21 mouse cellular contexts compared by ENCODE assay signal in genomic region chr7:140765888-140766739, GRCm38 (mm10). TPM values are rescaled to one million over a fixed set of nuclear protein-coding genes. Genes with fewer than 3 reads are reported as not detected.
DNase-seq lines count a peak whose midpoint lies in the region; ATAC-seq and TF ChIP-seq lines count a peak whose summit lies in the region.
"Had no signal": no experiment of that assay in that cellular context is flagged by ENCODE, and none has a peak within 500 bp of the region (broad histone marks: within the 10 kb centered on the region; RNA-seq: fewer than 3 reads in every experiment).

No protein-coding gene starts in this region.

- H3K4me2 ChIP-seq in heart, embryonic 12.5 days, result no peak overlapping the region
- peak overlapping the region; percentile 26; the same call in 1 of the 2 replicates for H3K4me2 ChIP-seq in liver, postnatal 0 days (ENCODE audit: low read depth, low read length)
- no peak overlapping the region for H3K4me2 ChIP-seq in liver, embryonic 12.5 days
- H3K4me2 ChIP-seq: hindbrain, embryonic 12.5 days; lung, embryonic 14.5 days had no signal

- H3K27me3 ChIP-seq in heart, embryonic 12.5 days (replicated peaks), result no peaks in the 10 kb centered on the region
- H3K27me3 ChIP-seq in liver, postnatal 0 days (ENCODE audit: insufficient read depth, low read length), result no peaks in the 10 kb centered on the region
- no peaks in the 10 kb centered on the region for H3K27me3 ChIP-seq in liver, embryonic 12.5 days (replicated peaks)
- H3K27me3 ChIP-seq in midbrain, embryonic 10.5 days (ENCODE audit: low read depth, poor library complexity, severe bottlenecking), result no peaks in the 10 kb centered on the region
- H3K27me3 ChIP-seq: hindbrain, embryonic 12.5 days had no signal

- H3K4me3 ChIP-seq in heart, embryonic 12.5 days, result no peak overlapping the region
- H3K4me3 ChIP-seq in liver, postnatal 0 days (ENCODE audit: low read depth, low read length), result no peak overlapping the region
- H3K4me3 ChIP-seq in liver, embryonic 12.5 days, result no peak overlapping the region
- H3K4me3 ChIP-seq in midbrain, embryonic 10.5 days, result no peak overlapping the region
- H3K4me3 ChIP-seq: hindbrain, embryonic 12.5 days had no signal

- no peaks in the 10 kb centered on the region for H3K9me3 ChIP-seq in heart, embryonic 12.5 days (replicated peaks)
- no peaks in the 10 kb centered on the region for H3K9me3 ChIP-seq in liver, postnatal 0 days (ENCODE audit: low read length)
- H3K9me3 ChIP-seq in liver, embryonic 12.5 days (replicated peaks), result no peaks in the 10 kb centered on the region
- no peaks in the 10 kb centered on the region for H3K9me3 ChIP-seq in midbrain, embryonic 10.5 days (replicated peaks)
- H3K9me3 ChIP-seq: G1E; hindbrain, embryonic 12.5 days had no signal

- no peak for TF ChIP-seq CTCF in liver, postnatal 0 days (IDR thresholded peaks at IDR 0.05; ENCODE audit: low read depth)

- TF ChIP-seq EP300 in liver, postnatal 0 days (IDR thresholded peaks at IDR 0.05; ENCODE audit: low read depth), result no peak

- H3K36me3 ChIP-seq in heart, embryonic 12.5 days, result no peaks in the 10 kb centered on the region
- no peaks in the 10 kb centered on the region for H3K36me3 ChIP-seq in liver, postnatal 0 days (replicated peaks; ENCODE audit: insufficient read depth, low read length)
- no peaks in the 10 kb centered on the region for H3K36me3 ChIP-seq in liver, embryonic 12.5 days
- H3K36me3 ChIP-seq in midbrain, embryonic 10.5 days, result no peaks in the 10 kb centered on the region
- H3K36me3 ChIP-seq: G1E; hindbrain, embryonic 12.5 days had no signal

- no peak overlapping the region for H3K9ac ChIP-seq in heart, embryonic 12.5 days
- H3K9ac ChIP-seq in liver, postnatal 0 days (replicated peaks), result no peak overlapping the region
- H3K9ac ChIP-seq in liver, embryonic 12.5 days, result no peak overlapping the region
- H3K9ac ChIP-seq: hindbrain, embryonic 12.5 days; lung, embryonic 14.5 days had no signal

- no peaks in the 10 kb centered on the region for H3K4me1 ChIP-seq in heart, embryonic 12.5 days (replicated peaks)
- H3K4me1 ChIP-seq in liver, postnatal 0 days (ENCODE audit: insufficient read depth), result no peaks in the 10 kb centered on the region
- H3K4me1 ChIP-seq in liver, embryonic 12.5 days, result no peaks in the 10 kb centered on the region
- H3K4me1 ChIP-seq in midbrain, embryonic 10.5 days, result no peaks in the 10 kb centered on the region
- H3K4me1 ChIP-seq: hindbrain, embryonic 12.5 days had no signal

- 63% methylated on average over 12 of the region's 12 CpGs for WGBS in heart, embryonic 12.5 days
- WGBS in liver, postnatal 0 days (ENCODE audit: insufficient replicate concordance), result 57% methylated on average over 12 of the region's 12 CpGs
- WGBS in liver, embryonic 12.5 days (ENCODE audit: insufficient replicate concordance), result 47% methylated on average over 12 of the region's 12 CpGs
- WGBS in midbrain, embryonic 10.5 days, result 79% methylated on average over 12 of the region's 12 CpGs

- H3K27ac ChIP-seq in heart, embryonic 12.5 days (ENCODE audit: poor library complexity, severe bottlenecking), result no peak overlapping the region
- H3K27ac ChIP-seq in liver, postnatal 0 days (ENCODE audit: low read depth), result no peak overlapping the region
- no peak overlapping the region for H3K27ac ChIP-seq in liver, embryonic 12.5 days
- H3K27ac ChIP-seq in midbrain, embryonic 10.5 days (replicated peaks), result no peak overlapping the region
- H3K27ac ChIP-seq: hindbrain, embryonic 12.5 days had no signal

- no peak for ATAC-seq in heart, embryonic 12.5 days (ENCODE audit: insufficient number of reproducible peaks, low FRiP score)
- ATAC-seq in liver, postnatal 0 days, result no peak
- ATAC-seq in liver, embryonic 12.5 days, result no peak
- ATAC-seq in megakaryocyte progenitor cell, adult 5-6 weeks (replicated peaks; ENCODE audit: poor library complexity), result peak; percentile 83
- ATAC-seq: intestine, embryonic 16.5 days had no signal

- peak; percentile 92 for DNase-seq in heart, adult 11 months
- no peak for DNase-seq in liver, postnatal 0 days
- DNase-seq in MEL-GATA-1-ER (ENCODE audit: extremely low read depth, low read depth), result peak; percentile 6
- DNase-seq in midbrain, embryonic 10.5 days (ENCODE audit: low spot score), result no peak
- no peak for DNase-seq in cerebellum, postnatal 4 days (ENCODE audit: low spot score in 2 of 2)
- DNase-seq: adrenal gland, postnatal 14 days; B cell, adult 2 months; cerebellum, postnatal 25 days; gastrocnemius, postnatal 25 days; lung, embryonic 14.5 days had no signal

RNA-seq across cellular contexts. Expression of gene Cyp2e1, which starts 2.6 kb away (rescaled TPM):
- not detected in 2 replicates for polyA plus RNA-seq in heart, embryonic 12.5 days (2016; fragmentation: Nextera tagmentation; extraction: Ambion mirVana)
- polyA plus RNA-seq in liver, postnatal 0 days (2015; fragmentation: Nextera tagmentation; extraction: Ambion mirVana), result 556 and 629 TPM in 2 replicates
- polyA plus RNA-seq in liver, embryonic 12.5 days (2016; fragmentation: Nextera tagmentation; extraction: Ambion mirVana), result not detected in 2 replicates
- total RNA-seq in megakaryocyte progenitor cell, adult 5-6 weeks (2015), result not detected in 2 replicates
- total RNA-seq in megakaryocyte progenitor cell, adult 5-6 weeks (2017), result not detected in 2 replicates
- polyA plus RNA-seq in midbrain, embryonic 10.5 days (2016; fragmentation: Nextera tagmentation; extraction: Ambion mirVana), result not detected in 2 replicates
- total RNA-seq: monocyte, adult 5-6 weeks had no signal
- polyA plus RNA-seq: embryonic facial prominence, embryonic 11.5 days; G1E; heart, embryonic 14.5 days; hindbrain, embryonic 12.5 days; intestine, embryonic 16.5 days; lung, embryonic 14.5 days; neural tube, embryonic 14.5 days had no signal

RNA-seq across cellular contexts. Expression of gene Syce1, which starts 21.5 kb away (rescaled TPM):
- 0.13 and 0.31 TPM in 2 replicates for polyA plus RNA-seq in heart, embryonic 12.5 days (2016; fragmentation: Nextera tagmentation; extraction: Ambion mirVana)
- polyA plus RNA-seq in liver, postnatal 0 days (2015; fragmentation: Nextera tagmentation; extraction: Ambion mirVana), result not detected in 2 replicates
- polyA plus RNA-seq in liver, embryonic 12.5 days (2016; fragmentation: Nextera tagmentation; extraction: Ambion mirVana), result 0.15 TPM in 1 of 2 replicates, not detected in the other
- total RNA-seq in megakaryocyte progenitor cell, adult 5-6 weeks (2015), result 0.20 and 1.4 TPM in 2 replicates
- 2.7 and 4.4 TPM in 2 replicates for total RNA-seq in megakaryocyte progenitor cell, adult 5-6 weeks (2017)
- polyA plus RNA-seq in midbrain, embryonic 10.5 days (2016; fragmentation: Nextera tagmentation; extraction: Ambion mirVana), result 0.12 TPM in 1 of 2 replicates, not detected in the other
- total RNA-seq: adrenal gland, postnatal 14 days; G1E; gastrocnemius, postnatal 25 days; monocyte, adult 5-6 weeks had no signal
- polyA plus RNA-seq: G1E; heart, embryonic 14.5 days; large intestine, adult 2 months; lung, embryonic 14.5 days; neural tube, embryonic 14.5 days had no signal

RNA-seq across cellular contexts. Expression of gene Zfp941, which starts 55.9 kb away (rescaled TPM):
- polyA plus RNA-seq in heart, embryonic 12.5 days (2016; fragmentation: Nextera tagmentation; extraction: Ambion mirVana), result 0.95 and 0.96 TPM in 2 replicates
- polyA plus RNA-seq in liver, postnatal 0 days (2015; fragmentation: Nextera tagmentation; extraction: Ambion mirVana), result 0.14 and 0.21 TPM in 2 replicates
- polyA plus RNA-seq in liver, embryonic 12.5 days (2016; fragmentation: Nextera tagmentation; extraction: Ambion mirVana), result 0.43 and 0.51 TPM in 2 replicates
- total RNA-seq in megakaryocyte progenitor cell, adult 5-6 weeks (2015), result 0.66 and 1.2 TPM in 2 replicates
- total RNA-seq in megakaryocyte progenitor cell, adult 5-6 weeks (2017), result 1.4 and 1.5 TPM in 2 replicates
- 3.0 and 5.6 TPM in 2 replicates for polyA plus RNA-seq in midbrain, embryonic 10.5 days (2016; fragmentation: Nextera tagmentation; extraction: Ambion mirVana)
- total RNA-seq: gastrocnemius, postnatal 25 days; monocyte, adult 5-6 weeks had no signal
- polyA plus RNA-seq: G1E had no signal

Comparison
In these comparisons a context has a peak if more than half of its experiments do, and no peak if none do; other contexts are left out.
1. RNA of gene Cyp2e1, which starts 2.6 kb away (polyA plus RNA-seq): 556 to 629 TPM in liver, postnatal 0 days; not detected in liver, embryonic 12.5 days, not detected in midbrain, embryonic 10.5 days and not detected in heart, embryonic 12.5 days; every median in the first group is over 100 times any median in the second.
2. DNase-seq: peak in heart, adult 11 months (single experiment) and MEL-GATA-1-ER (single experiment); none in liver, postnatal 0 days (single experiment), midbrain, embryonic 10.5 days (single experiment) and cerebellum, postnatal 4 days (0 of 2).